Mouse (Mus musculus) ES-E14 (cell line): ENCODE results near the gene Scamp3. TPM values are rescaled to one million over a fixed set of nuclear protein-coding genes. Genes with fewer than 3 reads are reported as not detected.

Experiments used
- DNase-seq: peaks from one replicate; pipeline ENCODE4 v3.0.0-alpha.2; 2013; ENCODE audit warnings: low read depth, low spot score
- H3K27ac ChIP-seq: 2 replicates; pipeline ENCODE4 v1.5.1; 2012; ENCODE audit warnings: low read depth, mild to moderate bottlenecking, low read length, moderate library complexity, mixed read lengths; ENCODE audit not compliant: poor library complexity, insufficient read depth, severe bottlenecking
- H3K36me3 ChIP-seq: 2 replicates; pipeline ENCODE4 v1.6.1; 2012; ENCODE audit warnings: mild to moderate bottlenecking, low read length, moderate library complexity, mixed read lengths; ENCODE audit not compliant: control insufficient read depth, poor library complexity, insufficient read depth, severe bottlenecking
- H3K4me1 ChIP-seq, 2 experiments: fragments of 150-350 bp in 1 of 2; sonication (generic) in 1 of 2; 2 replicates each; pipeline ENCODE4 v1.6.1; 2012; ENCODE audit warnings: low read length in 2 of 2, mild to moderate bottlenecking in 1 of 2, mixed read lengths in 1 of 2; ENCODE audit not compliant: control insufficient read depth in 2 of 2, insufficient read depth in 2 of 2, poor library complexity in 1 of 2
- H3K4me3 ChIP-seq, 2 experiments: fragments of 150-350 bp in 1 of 2; sonication (generic) in 1 of 2; 2 replicates each; pipeline ENCODE4 v1.5.1; 2012; ENCODE audit warnings: low read length in 2 of 2, low read depth in 1 of 2, mild to moderate bottlenecking in 1 of 2, mixed read lengths in 1 of 2; ENCODE audit not compliant: insufficient read depth in 1 of 2, poor library complexity in 1 of 2, severe bottlenecking in 1 of 2
- H3K9ac ChIP-seq: 2 replicates; pipeline ENCODE4 v1.6.1; 2012; ENCODE audit warnings: low read depth, mild to moderate bottlenecking, low read length, mixed read lengths; ENCODE audit not compliant: poor library complexity, insufficient read depth, severe bottlenecking
- H3K9me3 ChIP-seq: fragments of 150-350 bp; sonication (generic); 2 replicates; pipeline ENCODE4 v1.6.1; 2012; ENCODE audit warnings: low read depth, mild to moderate bottlenecking, low read length; ENCODE audit not compliant: control insufficient read depth, insufficient read depth
- CHD2 ChIP-seq: IDR thresholded peaks from 2 replicates; pipeline ENCODE4 v1.6.1; 2014; ENCODE audit warnings: mild to moderate bottlenecking, low read depth, low read length, inconsistent platforms
- HCFC1 ChIP-seq: IDR thresholded peaks from 2 replicates; pipeline ENCODE4 v1.6.1; 2012; ENCODE audit warnings: low read length, inconsistent platforms, borderline replicate concordance; ENCODE audit not compliant: insufficient read depth
- ZC3H11A ChIP-seq: IDR thresholded peaks from 2 replicates; pipeline ENCODE4 v1.6.1; 2012; ENCODE audit warnings: low read depth, mild to moderate bottlenecking, inconsistent platforms, low read length, borderline replicate concordance
- ZNF384 ChIP-seq: IDR thresholded peaks from 2 replicates; pipeline ENCODE4 v1.6.1; 2012; ENCODE audit warnings: low read depth, low read length, inconsistent platforms
- in situ Hi-C, 2 experiments: fragments of 600-800 bp; cut with MboI; formaldehyde crosslinking; loops; one replicate each; pipeline ENCODE4 v1.15.1; 2025; ENCODE audit warnings: low sequenced_read_pairs in 2 of 2, inconsistent platforms in 1 of 2; ENCODE audit not compliant: unreplicated experiment in 2 of 2
- total RNA-seq: library from RNA; depleted of rRNA; stranded (reverse); fragments of 300-350 nt; gene quantifications from 2 replicates; pipeline ENCODE4 v1.2.3, GENCODE M21; 2012

The Scamp3 gene
- total RNA-seq, 1 experiment, result 83.2 TPM

- TF ChIP-seq ZNF384 (0 out of 2 replicates have a peak, but pooled peaks have one; percentile 14), CHD2 (no peak)
- DNase-seq, result no peak
- Histone ChIP-seq H3K27ac (no peak overlapping the region), H3K9me3 (no peaks in the 10 kb centered on the region), H3K9ac (no peak overlapping the region), H3K4me1 (peaks cover 5 to 8% of the 10 kb centered on the region in 2 experiments; a peak in 3 of 4 replicates), H3K4me3 (no peak overlapping the region), H3K36me3 (peaks cover under 1% of the 10 kb centered on the region; the same call in 1 of the 2 replicates)
- in situ Hi-C loops, result no loop called here
Observed at GRCm38 (mm10) chr3:89161786-89162185, 15.5 kb upstream of the Scamp3 start.

DNA sequence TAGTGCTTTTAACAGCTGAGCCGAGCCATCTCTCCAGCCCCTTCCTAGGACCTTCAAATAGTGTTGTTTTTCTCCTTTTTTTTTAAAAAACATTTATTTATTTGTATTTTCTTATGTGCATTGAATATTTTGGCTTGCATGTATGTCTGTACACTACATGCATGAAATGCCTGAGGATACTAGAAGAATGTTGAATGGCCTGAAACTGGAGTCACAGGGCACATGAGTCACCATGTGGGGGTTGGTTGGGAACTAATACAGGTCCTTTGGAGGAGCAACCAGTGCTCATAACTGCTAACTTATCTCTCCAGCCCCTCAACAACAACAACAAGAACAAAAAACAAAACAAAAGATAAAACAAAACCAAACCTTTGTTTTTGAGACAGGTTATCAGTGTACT lies 14.2 kb upstream of the Scamp3 start:
- peaks cover 5 to 11% of the 10 kb centered on the region in 2 experiments; a peak in 3 of 4 replicates for H3K4me1 ChIP-seq
- no peak for DNase-seq
- H3K27ac ChIP-seq, result no peak overlapping the region
- in situ Hi-C loops, result no loop called here
- no peak for TF ChIP-seq CHD2
- no peak for TF ChIP-seq ZC3H11A
- TF ChIP-seq ZNF384, result no peak
- TF ChIP-seq HCFC1, result no peak
- no peaks in the 10 kb centered on the region for H3K9me3 ChIP-seq
- no peak overlapping the region for H3K9ac ChIP-seq
- peaks cover 11% of the 10 kb centered on the region for H3K36me3 ChIP-seq
- no peak overlapping the region for H3K4me3 ChIP-seq

- peak overlapping the region; percentile 41; the same call in 1 of the 2 replicates for H3K9ac ChIP-seq
- H3K36me3 ChIP-seq, result peaks cover 15% of the 10 kb centered on the region
- TF ChIP-seq ZNF384 (peak; percentile 70; the same call in 1 of the 2 replicates), HCFC1 (no peak)
- in situ Hi-C loops, result no loop called here
- H3K4me1 ChIP-seq, result peaks cover 5 to 6% of the 10 kb centered on the region in 2 experiments; a peak in 3 of 4 replicates
- H3K9me3 ChIP-seq, result no peaks in the 10 kb centered on the region
- DNase-seq, result no peak
- H3K4me3 ChIP-seq, result peak overlapping the region; percentile 99
- peak overlapping the region; percentile 13; the same call in 1 of the 2 replicates for H3K27ac ChIP-seq
Observed at GRCm38 (mm10) chr3:89163643-89164245, 13.5 kb upstream of the Scamp3 start.

- Histone ChIP-seq H3K9me3 (no peaks in the 10 kb centered on the region), H3K36me3 (peaks cover 25% of the 10 kb centered on the region), H3K9ac (peak within 1 kb of the TSS; percentile 97), H3K4me3 (peak within 1 kb of the TSS; percentile 99), H3K27ac (peak within 1 kb of the TSS; percentile 88), H3K4me1 (peaks cover 5% of the 10 kb centered on the region in 2 experiments; a peak in 2 of 4 replicates)
- peak; percentile 93 for DNase-seq
- in situ Hi-C loops, result no loop called here
- TF ChIP-seq ZC3H11A (no peak), HCFC1 (peak; percentile 52; the same call in 1 of the 2 replicates)
Observed at GRCm38 (mm10) chr3:89164506-89165267, 12.6 kb upstream of the Scamp3 start, which contains the start of gene Clk2. Gene Clk2, plus strand, starts transcription at chr3:89164795.
